Mouse (Mus musculus) MEL (cell line): ENCODE results near the gene Grip1.

Experiments used
- CHD2 ChIP-seq: IDR thresholded peaks from 2 replicates; pipeline ENCODE4 v1.6.1; 2011; ENCODE audit warnings: low read length, improper control_type of control experiment
- CTCF ChIP-seq, 3 experiments: IDR thresholded peaks in 2 of 3; conservative IDR thresholded peaks in 1 of 3; 2 replicates each; pipeline ENCODE4 v1.5.1; 2011 to 2012; ENCODE audit warnings: low read length in 3 of 3, low read depth in 2 of 3, mild to moderate bottlenecking in 2 of 3, improper control_type of control experiment in 1 of 3, inconsistent platforms in 1 of 3, mixed read lengths in 1 of 3, moderate library complexity in 1 of 3; ENCODE audit not compliant: control insufficient read depth in 1 of 3, insufficient read depth in 1 of 3, poor library complexity in 1 of 3, severe bottlenecking in 1 of 3
- EP300 ChIP-seq, 2 experiments: IDR thresholded peaks; 2 replicates each; pipeline ENCODE4 v1.6.1; 2011; ENCODE audit warnings: improper control_type of control experiment in 2 of 2, low read length in 2 of 2, low read depth in 1 of 2, mild to moderate bottlenecking in 1 of 2
- ETS1 ChIP-seq: IDR thresholded peaks from 2 replicates; pipeline ENCODE4 v1.6.1; 2012; ENCODE audit warnings: low read depth, mild to moderate bottlenecking, inconsistent platforms, low read length, improper control_type of control experiment, moderate library complexity
- GATA1 ChIP-seq: IDR thresholded peaks from 2 replicates; pipeline ENCODE4 v1.6.1; 2011; ENCODE audit warnings: low read depth, low read length, improper control_type of control experiment
- MYB ChIP-seq: IDR thresholded peaks from 2 replicates; pipeline ENCODE4 v1.6.1; 2011; ENCODE audit warnings: mild to moderate bottlenecking, low read depth, low read length, improper control_type of control experiment
- NRF1 ChIP-seq: IDR thresholded peaks from 2 replicates; pipeline ENCODE4 v1.6.1; 2014; ENCODE audit warnings: low read depth, mild to moderate bottlenecking, inconsistent platforms, low read length, improper control_type of control experiment, moderate library complexity; ENCODE audit not compliant: poor library complexity, insufficient read depth, severe bottlenecking
- POLR2A ChIP-seq, 2 experiments: IDR thresholded peaks; 2 replicates each; pipeline ENCODE4 v1.6.1; 2011 to 2012; ENCODE audit warnings: low read length in 2 of 2, mild to moderate bottlenecking in 2 of 2, control low read depth in 1 of 2, improper control_type of control experiment in 1 of 2, low read depth in 1 of 2, moderate library complexity in 1 of 2; ENCODE audit not compliant: control insufficient read depth in 1 of 2, insufficient read depth in 1 of 2, poor library complexity in 1 of 2
- POLR2AphosphoS5 ChIP-seq: IDR thresholded peaks from 2 replicates; pipeline ENCODE4 v1.6.1; 2012; ENCODE audit warnings: low read depth, borderline replicate concordance, mild to moderate bottlenecking, inconsistent platforms, low read length, moderate library complexity, mixed read lengths
- RAD21 ChIP-seq: IDR thresholded peaks from 2 replicates; pipeline ENCODE4 v1.6.1; 2011; ENCODE audit warnings: mild to moderate bottlenecking, low read depth, low read length, improper control_type of control experiment
- TCF12 ChIP-seq: IDR thresholded peaks from 2 replicates; pipeline ENCODE4 v1.6.1; 2014; ENCODE audit warnings: low read depth, mild to moderate bottlenecking, inconsistent platforms, low read length, improper control_type of control experiment, moderate library complexity
- ZC3H11A ChIP-seq: IDR thresholded peaks from 2 replicates; pipeline ENCODE4 v1.6.1; 2012; ENCODE audit warnings: low read depth, mild to moderate bottlenecking, inconsistent platforms, low read length, improper control_type of control experiment
- ZMIZ1 ChIP-seq: IDR thresholded peaks from 2 replicates; pipeline ENCODE4 v1.6.1; 2012; ENCODE audit warnings: low read depth, mild to moderate bottlenecking, inconsistent platforms, low read length, improper control_type of control experiment, moderate library complexity

GRCm38 (mm10) chr10:119608998-119609397 is 155.4 kb downstream of the Grip1 start:
- TF ChIP-seq CTCF (IDR thresholded peaks at IDR 0.05 in 2 of 3, conservative IDR thresholded peaks at IDR 0.05 in 1 of 3; ENCODE audit: control insufficient read depth in 1 of 3, insufficient read depth in 1 of 3, low read depth in 2 of 3, low read length in 3 of 3, poor library complexity in 1 of 3, severe bottlenecking in 1 of 3) (no peak), CHD2 (no peak), ZC3H11A (no peak), NRF1 (no peak), ZMIZ1 (no peak), ETS1 (no peak), MYB (no peak), GATA1 (no peak), EP300 (IDR thresholded peaks at IDR 0.05; ENCODE audit: low read depth in 1 of 2, low read length in 2 of 2) (no peak), POLR2AphosphoS5 (no peak), TCF12 (no peak), POLR2A (IDR thresholded peaks at IDR 0.05; ENCODE audit: control insufficient read depth in 1 of 2, insufficient read depth in 1 of 2, low read depth in 1 of 2, low read length in 2 of 2, poor library complexity in 1 of 2) (no peak), RAD21 (no peak)
